Comparison of ENCODE assay signal across 31 mouse cellular contexts in the genomic region with DNA sequence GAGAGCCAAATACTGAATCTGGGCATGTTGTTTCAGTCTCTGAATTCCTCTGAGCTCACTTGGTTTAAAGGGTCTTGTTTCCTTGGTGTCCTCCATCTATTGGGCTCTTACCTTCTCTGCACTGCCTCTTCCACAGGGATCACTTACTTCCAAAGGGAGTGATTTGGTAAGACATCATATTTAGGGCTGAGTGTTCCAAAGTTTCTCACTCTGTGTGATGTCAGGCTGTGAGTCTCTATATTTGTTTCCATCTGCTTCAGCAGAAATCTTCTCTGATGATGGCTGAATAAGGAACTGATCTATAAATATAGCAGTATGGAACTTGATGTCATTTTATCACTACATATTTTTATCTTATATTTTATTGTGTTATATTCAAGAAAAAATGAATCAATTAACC.
"Had no signal": no experiment of that assay in that cellular context is flagged by ENCODE, and none has a peak within 500 bp of the region (broad histone marks: within the 10 kb centered on the region; RNA-seq: fewer than 3 reads in every experiment).

No protein-coding gene starts in this region.

- H3K4me1 ChIP-seq: limb, embryonic 10.5 days; limb, embryonic 13.5 days; limb, embryonic 15.5 days; liver, embryonic 12.5 days; liver, embryonic 13.5 days; liver, embryonic 15.5 days; lung, embryonic 15.5 days; megakaryocyte, embryonic 14.5 days; midbrain, embryonic 10.5 days; midbrain, embryonic 12.5 days; midbrain, embryonic 13.5 days; midbrain, embryonic 15.5 days had no signal

- H3K9ac ChIP-seq: limb, embryonic 12.5 days; limb, embryonic 13.5 days; limb, embryonic 15.5 days; liver, embryonic 12.5 days; liver, embryonic 13.5 days; liver, embryonic 14.5 days; liver, embryonic 15.5 days; liver, postnatal 0 days; lung, embryonic 14.5 days; lung, embryonic 15.5 days; midbrain, embryonic 12.5 days; midbrain, embryonic 13.5 days; midbrain, embryonic 15.5 days had no signal

- H3K4me2 ChIP-seq: limb, embryonic 12.5 days; limb, embryonic 13.5 days; limb, embryonic 15.5 days; liver, embryonic 11.5 days; liver, embryonic 12.5 days; liver, embryonic 13.5 days; liver, embryonic 15.5 days; lung, embryonic 14.5 days; lung, embryonic 15.5 days; midbrain, embryonic 11.5 days; midbrain, embryonic 12.5 days; midbrain, embryonic 13.5 days; midbrain, embryonic 15.5 days had no signal

- H3K9me3 ChIP-seq: limb, embryonic 10.5 days; limb, embryonic 12.5 days; limb, embryonic 13.5 days; limb, embryonic 15.5 days; liver, embryonic 13.5 days; liver, embryonic 15.5 days; lung, embryonic 15.5 days; megakaryocyte, embryonic 14.5 days; midbrain, embryonic 10.5 days; midbrain, embryonic 12.5 days; midbrain, embryonic 13.5 days; midbrain, embryonic 15.5 days had no signal

- ATAC-seq: liver, embryonic 12.5 days; liver, postnatal 0 days; lung, postnatal 0 days; midbrain, embryonic 13.5 days; midbrain, embryonic 15.5 days; midbrain, embryonic 16.5 days had no signal

- H3K4me3 ChIP-seq: limb, embryonic 10.5 days; limb, embryonic 12.5 days; limb, embryonic 13.5 days; limb, embryonic 15.5 days; liver, embryonic 12.5 days; liver, embryonic 13.5 days; liver, embryonic 15.5 days; lung, embryonic 15.5 days; megakaryocyte, embryonic 14.5 days; midbrain, embryonic 10.5 days; midbrain, embryonic 12.5 days; midbrain, embryonic 13.5 days; midbrain, embryonic 15.5 days; myocyte had no signal

- H3K27ac ChIP-seq: limb, embryonic 10.5 days; limb, embryonic 12.5 days; limb, embryonic 13.5 days; limb, embryonic 15.5 days; liver, embryonic 12.5 days; liver, embryonic 13.5 days; liver, embryonic 14.5 days; liver, embryonic 15.5 days; lung, embryonic 15.5 days; macrophage; midbrain, embryonic 10.5 days; midbrain, embryonic 12.5 days; midbrain, embryonic 13.5 days; midbrain, embryonic 15.5 days had no signal

- H3K27me3 ChIP-seq: limb, embryonic 12.5 days; limb, embryonic 13.5 days; limb, embryonic 15.5 days; liver, embryonic 12.5 days; liver, embryonic 13.5 days; liver, embryonic 15.5 days; lung, embryonic 15.5 days; megakaryocyte, embryonic 14.5 days; midbrain, embryonic 12.5 days; midbrain, embryonic 13.5 days; midbrain, embryonic 15.5 days had no signal

- H3K36me3 ChIP-seq: limb, embryonic 10.5 days; limb, embryonic 12.5 days; limb, embryonic 13.5 days; limb, embryonic 15.5 days; liver, embryonic 12.5 days; liver, embryonic 13.5 days; liver, embryonic 15.5 days; lung, embryonic 15.5 days; midbrain, embryonic 10.5 days; midbrain, embryonic 12.5 days; midbrain, embryonic 13.5 days; midbrain, embryonic 15.5 days had no signal

- DNase-seq: left cerebral cortex, postnatal 4 days; liver; liver, embryonic 13.5 days; liver, postnatal 0 days; lung, adult 18-20 months; lung, adult 2 months; lung, embryonic 14.5 days; lung, postnatal 10 days; lung, postnatal 14 days; lung, postnatal 36 days; lung, postnatal 4 days; midbrain, embryonic 14.5 days had no signal
